Mouse (Mus musculus) A20 (cell line): Measurements from ENCODE around the gene Pnma5.

ENCODE experiments used
- DNase-seq: peaks from one replicate; pipeline ENCODE4 v3.0.0-alpha.2; 2011; ENCODE audit warnings: low read depth, low spot score

Gene Pnma5

DNA sequence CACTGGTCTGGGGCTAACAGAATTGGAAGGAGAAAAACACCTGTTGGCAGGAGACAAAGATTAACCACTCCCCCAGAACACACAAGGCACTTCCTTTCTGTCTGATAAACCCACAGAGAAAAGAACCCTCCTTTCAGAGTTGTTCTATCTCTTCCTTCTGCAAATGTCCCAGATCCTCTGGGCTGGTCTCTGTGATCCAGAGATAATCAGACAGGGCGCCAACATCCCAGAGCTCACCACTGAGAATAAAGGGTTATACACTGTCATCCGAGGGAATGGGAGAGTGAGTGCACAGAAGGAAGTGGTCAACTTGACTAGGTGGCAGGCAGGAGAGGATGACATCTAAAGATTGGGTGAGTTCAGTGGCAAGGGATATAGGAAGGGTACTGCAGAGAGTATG lies 51.3 kb downstream of the Pnma5 start:
- DNase-seq: no peak
